Mouse (Mus musculus) liver, embryonic 16.5 days (tissue): Measurements from ENCODE around the gene Tmc5. TPM values are rescaled to one million over a fixed set of nuclear protein-coding genes. Genes with fewer than 3 reads are reported as not detected.

ENCODE experiments used
- ATAC-seq: fragments of 200-750 bp; cut with Nextera tagmentation; 2 replicates; pipeline ENCODE4 v1.8.0; 2017; ENCODE audit warnings: low read depth, mild to moderate bottlenecking, moderate number of reproducible peaks, moderate library complexity
- H3K27ac ChIP-seq: fragments of 300-500 bp; sonication (generic); 2 replicates; pipeline ENCODE4 v1.5.1; 2014; ENCODE audit warnings: mild to moderate bottlenecking, low read length
- H3K27me3 ChIP-seq: fragments of 300-500 bp; sonication (generic); 2 replicates; pipeline ENCODE4 v1.6.1; 2014; ENCODE audit warnings: low read depth, low read length, mixed read lengths; ENCODE audit not compliant: control insufficient read depth, insufficient read depth
- H3K36me3 ChIP-seq: fragments of 300-500 bp; sonication (generic); 2 replicates; pipeline ENCODE4 v1.6.1; 2014; ENCODE audit warnings: mild to moderate bottlenecking; ENCODE audit not compliant: control insufficient read depth, insufficient read depth
- H3K4me1 ChIP-seq: fragments of 300-500 bp; sonication (generic); 2 replicates; pipeline ENCODE4 v1.6.1; 2014; ENCODE audit warnings: low read depth, low read length, mixed read lengths; ENCODE audit not compliant: control insufficient read depth
- H3K4me2 ChIP-seq: fragments of 300-500 bp; sonication (generic); 2 replicates; pipeline ENCODE4 v1.6.1; 2014; ENCODE audit warnings: low read depth, low read length, mixed read lengths
- H3K4me3 ChIP-seq: fragments of 300-500 bp; sonication (generic); 2 replicates; pipeline ENCODE4 v1.5.1; 2014; ENCODE audit warnings: low read depth, mild to moderate bottlenecking, low read length
- H3K9ac ChIP-seq: fragments of 300-500 bp; sonication (generic); 2 replicates; pipeline ENCODE4 v1.6.1; 2014; ENCODE audit warnings: low read depth, low read length
- H3K9me3 ChIP-seq: fragments of 300-500 bp; sonication (generic); replicated peaks from 2 replicates; pipeline ENCODE4 v1.6.1; 2016; ENCODE audit warnings: low read length; ENCODE audit not compliant: control insufficient read depth
- WGBS: fragments of 180-500 bp; shearing (Covaris S2); extraction: QIAGEN DNeasy Blood & Tissue Kit; methylation state at CpG from one replicate; pipeline ENCODE4 v1.1.7; 2014; ENCODE audit not compliant: insufficient replicate concordance; 5-methylcytosine and 5-hydroxymethylcytosine counted together
- polyA plus RNA-seq: library from polyadenylated mRNA; unstranded; fragments of >200 nt; fragmentation: Nextera tagmentation; extraction: Ambion mirVana; gene quantifications from 2 replicates; pipeline ENCODE4 v1.2.1, GENCODE M21; 2015

The Tmc5 gene
- polyA plus RNA-seq, 1 experiment from 2014 or later: 0.28 TPM

- 52% methylated on average over 4 of the region's 4 CpGs for WGBS
- H3K9ac ChIP-seq: no peak overlapping the region
- no peaks in the 10 kb centered on the region for H3K36me3 ChIP-seq
- no peak overlapping the region for H3K4me2 ChIP-seq
- no peak for ATAC-seq
- no peak overlapping the region for H3K4me3 ChIP-seq
- no peaks in the 10 kb centered on the region for H3K27me3 ChIP-seq
- no peak overlapping the region for H3K27ac ChIP-seq
- H3K9me3 ChIP-seq: no peaks in the 10 kb centered on the region
- no peaks in the 10 kb centered on the region for H3K4me1 ChIP-seq
Measured at GRCm38 (mm10) chr7:118650119-118650518, 53.0 kb downstream of the Tmc5 start.

- H3K27ac ChIP-seq: no peak overlapping the region
- no peaks in the 10 kb centered on the region for H3K27me3 ChIP-seq
- no peak overlapping the region for H3K4me3 ChIP-seq
- H3K9me3 ChIP-seq: no peaks in the 10 kb centered on the region
- no peaks in the 10 kb centered on the region for H3K36me3 ChIP-seq
- no peak for ATAC-seq
- WGBS: 56% methylated on average over 1 of the region's 1 CpGs
- no peak overlapping the region for H3K9ac ChIP-seq
- no peak overlapping the region for H3K4me2 ChIP-seq
- no peaks in the 10 kb centered on the region for H3K4me1 ChIP-seq
Measured at GRCm38 (mm10) chr7:118650891-118651290, 53.8 kb downstream of the Tmc5 start.

- Histone ChIP-seq H3K9ac (no peak overlapping the region), H3K4me3 (no peak overlapping the region), H3K27me3 (no peaks in the 10 kb centered on the region), H3K36me3 (no peaks in the 10 kb centered on the region), H3K9me3 (no peaks in the 10 kb centered on the region), H3K4me2 (no peak overlapping the region), H3K4me1 (no peaks in the 10 kb centered on the region), H3K27ac (no peak overlapping the region)
- ATAC-seq: no peak
- 54% methylated on average over 6 of the region's 6 CpGs for WGBS
Measured at GRCm38 (mm10) chr7:118652572-118653295, 55.6 kb downstream of the Tmc5 start.

- no peak for ATAC-seq
- no peak overlapping the region for H3K4me2 ChIP-seq
- no peak overlapping the region for H3K9ac ChIP-seq
- H3K36me3 ChIP-seq: no peaks in the 10 kb centered on the region
- no peaks in the 10 kb centered on the region for H3K27me3 ChIP-seq
- no peak overlapping the region for H3K4me3 ChIP-seq
- 39% methylated on average over 6 of the region's 6 CpGs for WGBS
- no peaks in the 10 kb centered on the region for H3K9me3 ChIP-seq
- no peaks in the 10 kb centered on the region for H3K4me1 ChIP-seq
- no peak overlapping the region for H3K27ac ChIP-seq
Measured at GRCm38 (mm10) chr7:118656730-118657129, 59.6 kb downstream of the Tmc5 start.

DNA sequence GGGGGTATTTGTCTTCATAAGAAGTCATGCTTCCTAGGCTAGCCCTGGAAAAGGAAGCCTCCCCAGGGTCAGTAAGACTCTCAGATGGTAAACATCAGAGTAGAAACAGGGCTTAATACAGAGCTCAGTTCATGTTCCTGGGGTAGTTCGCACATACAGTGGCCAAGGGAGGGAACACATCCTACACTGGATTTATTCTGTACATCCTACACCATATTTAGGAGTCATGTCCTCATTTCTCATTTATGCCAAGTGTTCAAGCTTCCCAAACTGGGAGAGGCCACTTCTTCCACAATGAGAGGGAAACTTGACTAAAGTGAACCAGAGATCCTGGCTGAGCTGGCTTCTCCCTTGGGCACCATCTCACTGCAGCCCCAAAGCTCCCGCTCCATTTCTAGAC, 70.7 kb downstream of the Tmc5 start:
- Histone ChIP-seq H3K9me3 (no peaks in the 10 kb centered on the region), H3K27ac (no peak overlapping the region), H3K4me3 (no peak overlapping the region), H3K9ac (no peak overlapping the region), H3K4me1 (no peaks in the 10 kb centered on the region), H3K27me3 (no peaks in the 10 kb centered on the region), H3K36me3 (no peaks in the 10 kb centered on the region), H3K4me2 (no peak overlapping the region)
- 77% methylated on average over 2 of the region's 2 CpGs for WGBS
- no peak for ATAC-seq

GRCm38 (mm10) chr7:118670142-118670541, 73.0 kb downstream of the Tmc5 start:
- WGBS: 57% methylated on average over 4 of the region's 4 CpGs
- H3K4me2 ChIP-seq: no peak overlapping the region

DNA sequence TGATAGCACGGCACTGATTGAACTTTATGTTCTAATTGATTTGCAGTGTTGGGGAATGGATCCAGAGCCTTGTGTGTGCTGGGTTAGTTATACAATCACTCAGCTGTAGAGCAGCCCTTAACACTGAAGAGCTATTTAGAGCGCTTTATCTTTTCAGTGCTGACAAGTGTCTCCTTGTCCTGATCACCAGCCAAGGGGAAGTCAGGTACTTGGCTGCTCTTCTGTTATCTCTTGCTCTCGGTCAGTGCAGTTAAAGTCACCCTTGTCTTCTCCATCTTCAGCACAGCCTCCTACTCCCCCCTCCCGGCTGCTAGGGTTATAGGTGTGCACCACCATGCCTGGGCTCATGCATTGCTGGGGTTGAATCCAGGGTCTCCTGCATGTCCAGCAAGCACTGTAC, 79.7 kb downstream of the Tmc5 start:
- ATAC-seq: no peak
- H3K4me2 ChIP-seq: no peak overlapping the region
- H3K9ac ChIP-seq: no peak overlapping the region
- H3K4me1 ChIP-seq: no peaks in the 10 kb centered on the region
- no peaks in the 10 kb centered on the region for H3K9me3 ChIP-seq
- H3K4me3 ChIP-seq: no peak overlapping the region
- H3K36me3 ChIP-seq: no peaks in the 10 kb centered on the region
- H3K27ac ChIP-seq: no peak overlapping the region
- H3K27me3 ChIP-seq: no peaks in the 10 kb centered on the region
- WGBS: 53% methylated on average over 4 of the region's 4 CpGs

More at GRCm38 (mm10) chr7:118670142-118670541, 73.0 kb downstream of the Tmc5 start:
- H3K27me3 ChIP-seq: no peaks in the 10 kb centered on the region
- peak; percentile 43 for ATAC-seq
- no peak overlapping the region for H3K9ac ChIP-seq
- no peaks in the 10 kb centered on the region for H3K4me1 ChIP-seq
- H3K36me3 ChIP-seq: no peaks in the 10 kb centered on the region
- H3K27ac ChIP-seq: no peak overlapping the region
- no peak overlapping the region for H3K4me3 ChIP-seq
- H3K9me3 ChIP-seq: no peaks in the 10 kb centered on the region

DNA sequence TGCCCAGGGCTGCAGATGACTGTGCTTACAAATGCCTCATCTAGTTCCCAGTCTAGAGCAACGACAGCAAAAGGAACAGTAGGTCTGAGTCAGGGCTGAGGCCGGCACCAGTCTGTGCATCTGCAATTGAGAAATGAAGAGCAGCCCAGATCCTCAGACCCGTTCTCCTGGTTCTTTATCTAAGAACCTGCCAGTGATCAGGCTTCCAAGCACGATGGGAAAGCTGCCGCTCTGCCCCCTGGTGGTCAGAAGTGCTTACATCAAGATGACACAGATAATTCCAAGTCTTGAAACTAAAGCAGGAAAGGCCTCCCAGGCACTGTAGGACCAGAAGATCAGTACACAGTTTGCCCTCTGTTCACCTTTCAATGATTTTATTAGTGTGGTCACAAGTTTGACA, 91.1 kb downstream of the Tmc5 start:
- Histone ChIP-seq H3K4me1 (no peaks in the 10 kb centered on the region), H3K9me3 (no peaks in the 10 kb centered on the region), H3K4me3 (no peak overlapping the region), H3K36me3 (peaks cover 36% of the 10 kb centered on the region), H3K9ac (no peak overlapping the region), H3K27ac (no peak overlapping the region), H3K27me3 (no peaks in the 10 kb centered on the region), H3K4me2 (no peak overlapping the region)
- ATAC-seq: 0 out of 2 replicates have a peak, but pooled peaks have one; percentile 9
- 34% methylated on average over 5 of the region's 5 CpGs for WGBS

- Histone ChIP-seq H3K4me3 (no peak overlapping the region), H3K9ac (no peak overlapping the region), H3K27ac (no peak overlapping the region), H3K4me1 (no peaks in the 10 kb centered on the region), H3K36me3 (peaks cover 40% of the 10 kb centered on the region), H3K27me3 (no peaks in the 10 kb centered on the region), H3K9me3 (no peaks in the 10 kb centered on the region), H3K4me2 (no peak overlapping the region)
- no peak for ATAC-seq
- WGBS: 86% methylated on average over 7 of the region's 7 CpGs
Measured at GRCm38 (mm10) chr7:118689088-118689487, 92.0 kb downstream of the Tmc5 start.
